Mouse (Mus musculus): ENCODE measurements at regions not wholly inside any gene's neighbourhood (a gene's known extent, or its start where the extent isn't known, plus 50 kb on each side); places are given as distances from the start of the nearest gene placed in this dataset.
"Not testable (repeated sequence)": the region's sequence is repeated elsewhere in the genome, so short reads cannot be mapped to it uniquely, and the experiment has no call there.

DNA sequence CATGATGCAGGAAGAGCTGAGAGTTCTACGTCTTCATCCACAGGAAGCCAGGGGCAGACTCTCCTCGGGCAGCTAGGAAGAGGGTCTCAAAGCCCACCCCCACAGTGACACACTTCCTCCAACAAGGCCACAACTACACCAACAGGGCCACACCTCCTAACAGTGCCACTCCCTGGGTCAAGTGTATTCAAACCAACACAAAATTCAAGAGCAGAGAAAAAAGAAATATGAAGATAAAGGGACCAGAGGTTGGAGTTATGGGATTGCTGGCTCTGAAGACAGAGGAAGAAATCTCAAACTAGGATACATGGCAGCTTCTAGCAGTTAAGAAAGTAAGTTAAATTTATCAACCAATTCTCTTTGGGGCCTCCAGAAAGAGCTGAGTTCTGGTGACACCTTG, 90.7 kb upstream of the Cpsf6 start:
- Histone ChIP-seq H3K36me3 (replicated peaks) (no peaks in the 10 kb centered on the region), H3K9me3 (peaks cover 8% of the 10 kb centered on the region; the same call in 1 of the 2 replicates), H3K27me3 (ENCODE audit: poor library complexity, severe bottlenecking) (no peaks in the 10 kb centered on the region), H3K27ac (no peak overlapping the region), H3K4me1 (peaks cover 17% of the 10 kb centered on the region), H3K4me3 (no peak overlapping the region)
- WGBS, result 87% methylated on average over 2 of the region's 2 CpGs
- no peak for DNase-seq (ENCODE audit: extremely low spot score, low spot score)

DNA sequence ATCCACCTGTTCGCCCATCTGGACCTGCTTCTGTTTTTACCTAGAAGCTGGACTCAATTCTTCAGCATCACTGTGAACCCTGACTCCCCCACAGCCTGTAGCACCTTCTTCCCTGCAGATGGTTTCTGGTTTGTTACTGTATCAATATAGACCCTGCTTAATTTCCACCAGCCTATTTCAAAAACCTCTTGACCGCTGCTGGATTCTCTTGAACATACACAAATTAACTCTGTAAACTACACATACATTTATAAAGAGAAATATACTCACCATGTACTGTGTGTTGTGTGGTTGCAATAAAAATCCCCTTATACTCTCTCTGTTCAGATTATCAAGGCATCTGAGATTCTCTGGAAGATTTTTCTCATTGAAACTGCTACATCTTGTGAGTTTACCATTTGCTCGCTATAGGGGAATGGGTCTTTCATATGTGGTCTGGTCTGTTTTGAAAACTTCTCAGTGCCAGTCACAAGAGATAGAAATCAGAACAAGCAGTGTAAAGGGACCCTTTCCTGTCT, 89.8 kb upstream of the Cpsf6 start:
- no peak overlapping the region for H3K27ac ChIP-seq
- peaks cover 8% of the 10 kb centered on the region; the same call in 1 of the 2 replicates for H3K9me3 ChIP-seq
- peaks cover 17% of the 10 kb centered on the region for H3K4me1 ChIP-seq
- H3K27me3 ChIP-seq (ENCODE audit: poor library complexity, severe bottlenecking), result no peaks in the 10 kb centered on the region
- no peak for DNase-seq (ENCODE audit: extremely low spot score, low spot score)
- H3K36me3 ChIP-seq (replicated peaks), result no peaks in the 10 kb centered on the region
- 94% methylated on average over 3 of the region's 3 CpGs for WGBS
- H3K4me3 ChIP-seq, result no peak overlapping the region

DNA sequence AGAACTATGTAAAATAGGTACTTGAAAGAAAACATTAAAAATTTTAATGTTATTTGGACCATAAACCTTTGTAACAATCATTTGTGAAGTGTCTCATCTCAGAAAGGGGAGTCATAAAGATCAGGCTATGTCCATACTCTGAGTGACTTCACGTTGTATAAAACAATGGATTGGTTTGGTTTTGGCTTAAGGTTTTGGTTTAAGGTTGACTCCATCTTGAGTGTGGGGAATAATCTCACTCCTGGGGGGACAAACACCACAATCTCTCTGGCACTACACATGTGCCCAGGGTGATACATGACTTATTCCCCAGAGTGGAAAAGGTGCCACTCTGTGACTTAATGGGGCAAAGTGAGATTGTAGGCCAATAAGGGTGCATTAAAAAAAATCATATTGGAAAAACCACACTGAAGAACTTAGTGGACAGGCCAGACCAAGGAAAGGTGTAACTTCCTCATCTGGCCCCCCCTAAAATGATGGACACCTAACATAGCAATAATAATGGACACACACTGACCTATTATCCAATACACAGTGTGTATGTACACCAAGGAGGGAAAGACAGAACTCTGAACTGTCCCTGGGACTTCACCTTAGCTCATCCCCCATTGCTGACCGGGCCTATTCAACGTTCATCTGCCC, 89.2 kb upstream of the Cpsf6 start:
- no peak for DNase-seq (ENCODE audit: extremely low spot score, low spot score)
- H3K36me3 ChIP-seq (replicated peaks), result no peaks in the 10 kb centered on the region

DNA sequence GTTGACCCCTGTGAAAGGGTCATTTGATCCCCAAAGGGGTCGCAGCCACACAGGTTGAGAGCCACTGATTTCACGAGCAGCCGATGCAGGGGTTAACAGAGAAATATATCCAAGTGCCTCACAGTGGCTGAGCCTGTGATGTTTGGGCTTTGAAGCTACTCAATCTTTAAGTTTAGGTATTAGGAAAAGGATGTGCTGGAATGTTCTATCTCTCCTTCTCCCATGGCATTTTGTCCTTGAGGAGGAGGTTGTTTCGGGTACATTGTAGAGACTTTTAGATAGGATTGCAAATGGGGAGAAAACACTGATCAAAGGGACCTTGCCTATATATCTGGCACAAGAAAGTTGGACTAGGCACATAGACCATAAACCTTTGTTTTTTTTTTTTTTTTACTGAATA, 88.6 kb upstream of the Cpsf6 start:
- Histone ChIP-seq H3K9me3 (no peaks in the 10 kb centered on the region), H3K27me3 (ENCODE audit: poor library complexity, severe bottlenecking) (no peaks in the 10 kb centered on the region), H3K36me3 (replicated peaks) (no peaks in the 10 kb centered on the region), H3K27ac (no peak overlapping the region), H3K4me1 (peaks cover 17% of the 10 kb centered on the region), H3K4me3 (no peak overlapping the region)
- no peak for DNase-seq (ENCODE audit: extremely low spot score, low spot score)
- WGBS, result 84% methylated on average over 4 of the region's 4 CpGs

More for the DNA sequence above, 89.2 kb upstream of the Cpsf6 start:
- Histone ChIP-seq H3K27ac (no peak overlapping the region), H3K27me3 (ENCODE audit: poor library complexity, severe bottlenecking) (no peaks in the 10 kb centered on the region), H3K4me1 (peaks cover 17% of the 10 kb centered on the region), H3K4me3 (no peak overlapping the region), H3K9me3 (peaks cover 5% of the 10 kb centered on the region; the same call in 1 of the 2 replicates)
- 94% methylated on average over 3 of the region's 3 CpGs for WGBS

DNA sequence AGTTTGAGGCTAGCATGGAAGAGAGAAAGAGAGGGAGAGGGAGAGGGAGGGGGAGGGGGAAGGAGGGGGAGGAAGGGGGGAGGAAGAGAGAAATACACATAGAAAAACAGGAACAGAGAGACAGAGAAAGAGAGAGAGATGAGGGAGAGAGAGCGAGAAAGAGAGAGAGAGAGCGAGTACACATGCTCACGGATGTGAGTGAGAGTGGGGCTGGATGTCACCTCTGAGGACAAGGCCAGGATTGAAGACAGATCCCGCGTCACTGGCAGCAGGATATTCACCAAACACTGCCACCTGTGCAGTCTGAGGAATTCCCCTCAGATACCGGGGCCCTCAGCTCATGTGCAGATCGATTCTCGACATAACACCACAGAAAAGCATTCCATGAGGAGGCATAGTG, 87.3 kb upstream of the Cpsf6 start:
- H3K27me3 ChIP-seq (ENCODE audit: poor library complexity, severe bottlenecking), result no peaks in the 10 kb centered on the region
- H3K9me3 ChIP-seq, result no peaks in the 10 kb centered on the region
- H3K36me3 ChIP-seq (replicated peaks), result no peaks in the 10 kb centered on the region
- peaks cover 14% of the 10 kb centered on the region for H3K4me1 ChIP-seq
- WGBS, result 94% methylated on average over 8 of the region's 8 CpGs
- H3K4me3 ChIP-seq, result no peak overlapping the region
- DNase-seq (ENCODE audit: extremely low spot score, low spot score), result no peak
- no peak overlapping the region for H3K27ac ChIP-seq

DNA sequence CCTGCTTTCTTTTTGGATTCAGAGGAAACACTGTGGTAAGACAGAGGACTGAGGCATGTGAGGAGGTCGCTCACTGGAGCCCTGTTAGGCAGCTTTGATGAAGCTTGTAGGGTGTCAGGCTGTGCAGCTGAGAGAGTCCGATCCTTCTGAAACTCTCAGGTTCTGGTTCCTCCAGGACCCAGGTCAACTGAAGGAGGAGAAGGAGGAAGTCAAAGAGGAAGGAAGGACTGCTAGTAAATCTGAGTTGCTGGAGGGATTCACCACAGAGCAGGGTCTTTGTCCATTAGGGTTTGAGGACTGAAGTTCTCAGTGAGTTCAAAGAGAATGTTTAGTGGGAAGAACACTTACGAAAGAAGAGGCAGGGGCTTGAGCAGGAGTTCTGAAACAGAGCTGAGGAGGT, 86.6 kb upstream of the Cpsf6 start:
- Histone ChIP-seq H3K4me3 (no peak overlapping the region), H3K4me1 (peaks cover 6% of the 10 kb centered on the region), H3K36me3 (replicated peaks) (no peaks in the 10 kb centered on the region), H3K27ac (no peak overlapping the region), H3K9me3 (no peaks in the 10 kb centered on the region), H3K27me3 (ENCODE audit: poor library complexity, severe bottlenecking) (no peaks in the 10 kb centered on the region)
- DNase-seq (ENCODE audit: extremely low spot score, low spot score), result no peak
- WGBS, result 82% methylated on average over 3 of the region's 3 CpGs

DNA sequence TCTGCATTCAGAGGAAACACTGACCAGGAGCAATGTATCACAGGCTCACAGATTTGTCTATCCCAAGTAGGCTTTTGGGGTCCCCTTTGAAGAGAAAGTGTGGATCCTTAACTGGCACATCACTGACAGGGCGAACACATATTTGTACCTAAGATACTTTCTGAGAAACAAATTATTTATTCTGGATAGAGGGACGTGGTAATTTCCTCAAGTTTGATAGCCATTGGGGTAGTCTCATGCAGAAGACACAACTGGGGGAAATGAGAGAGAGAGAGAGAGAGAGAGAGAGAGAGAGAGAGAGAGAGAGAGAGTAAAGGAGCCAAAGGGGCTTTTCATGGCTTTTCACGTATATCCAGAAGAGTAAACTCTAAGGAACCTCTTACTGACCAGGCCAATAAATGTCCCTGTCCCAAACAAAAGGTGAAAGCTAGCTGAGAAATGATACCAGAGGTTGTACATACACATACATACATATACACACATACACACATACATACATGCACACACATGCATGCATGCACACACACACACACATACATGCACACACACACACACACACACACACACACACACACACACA, 85.9 kb upstream of the Cpsf6 start:
- Histone ChIP-seq H3K36me3 (replicated peaks) (no peaks in the 10 kb centered on the region), H3K27me3 (ENCODE audit: poor library complexity, severe bottlenecking) (no peaks in the 10 kb centered on the region), H3K4me3 (no peak overlapping the region), H3K27ac (no peak overlapping the region), H3K4me1 (no peaks in the 10 kb centered on the region; the same call in 1 of the 2 replicates), H3K9me3 (no peaks in the 10 kb centered on the region)
- 79% methylated on average over 3 of the region's 3 CpGs for WGBS
- no peak for DNase-seq (ENCODE audit: extremely low spot score, low spot score)

DNA sequence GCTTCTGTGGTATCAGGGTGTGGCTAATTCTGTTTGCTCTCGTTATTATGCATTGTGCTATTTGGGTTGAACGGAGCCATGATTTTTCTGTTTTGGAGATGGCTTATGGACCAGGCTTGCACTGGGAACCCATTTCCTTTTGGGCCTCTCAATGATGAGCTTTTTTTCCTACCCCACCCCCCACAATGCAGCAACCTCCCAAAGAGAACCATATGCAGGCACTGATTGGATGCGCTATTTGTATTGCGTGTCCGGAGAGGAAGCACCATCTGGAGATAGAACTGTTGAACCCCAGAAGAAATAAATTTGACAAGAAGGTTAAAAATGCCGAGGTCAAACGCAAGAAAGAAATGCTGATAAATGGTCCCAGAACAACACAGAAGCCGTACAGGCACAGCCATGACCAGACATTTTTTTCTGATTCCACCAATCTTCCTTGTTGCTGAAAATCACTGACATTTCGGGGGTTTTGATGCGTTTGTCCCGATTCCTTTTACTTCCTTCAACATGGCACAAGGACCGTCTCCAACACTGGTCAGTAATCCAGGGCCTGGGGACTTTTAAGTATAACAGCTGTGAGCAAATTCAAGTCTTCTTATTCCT, 85.3 kb upstream of the Cpsf6 start:
- no peak overlapping the region for H3K4me3 ChIP-seq
- no peak overlapping the region for H3K27ac ChIP-seq
- no peaks in the 10 kb centered on the region for H3K9me3 ChIP-seq
- no peaks in the 10 kb centered on the region for H3K27me3 ChIP-seq (ENCODE audit: poor library complexity, severe bottlenecking)
- H3K4me1 ChIP-seq, result no peaks in the 10 kb centered on the region; the same call in 1 of the 2 replicates
- DNase-seq (ENCODE audit: extremely low spot score, low spot score), result no peak
- WGBS, result 88% methylated on average over 12 of the region's 12 CpGs
- H3K36me3 ChIP-seq (replicated peaks), result no peaks in the 10 kb centered on the region

DNA sequence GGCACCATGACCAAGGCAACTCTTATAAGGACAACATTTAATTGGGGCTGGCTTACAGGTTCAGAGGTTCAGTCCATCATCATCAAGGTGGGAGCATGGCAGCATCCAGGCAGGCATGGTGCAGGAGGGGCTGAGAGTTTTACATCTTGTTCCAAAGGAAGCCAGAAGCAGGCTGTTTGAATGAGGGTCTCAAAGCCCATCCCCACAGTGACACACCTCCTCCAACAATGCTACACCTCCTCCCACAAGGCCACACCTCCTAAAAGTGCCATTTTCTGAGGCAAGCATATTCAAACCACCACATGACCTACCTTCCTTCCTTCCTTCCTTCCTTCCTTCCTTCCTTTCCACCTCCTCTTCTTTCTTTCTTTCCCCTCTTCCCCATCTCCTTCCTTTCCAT, 84.5 kb upstream of the Cpsf6 start:
- not testable (repeated sequence) for DNase-seq (ENCODE audit: extremely low spot score, low spot score); H3K36me3 ChIP-seq (replicated peaks); H3K9me3 ChIP-seq; H3K4me1 ChIP-seq; H3K27ac ChIP-seq; H3K4me3 ChIP-seq; H3K27me3 ChIP-seq (ENCODE audit: poor library complexity, severe bottlenecking)

DNA sequence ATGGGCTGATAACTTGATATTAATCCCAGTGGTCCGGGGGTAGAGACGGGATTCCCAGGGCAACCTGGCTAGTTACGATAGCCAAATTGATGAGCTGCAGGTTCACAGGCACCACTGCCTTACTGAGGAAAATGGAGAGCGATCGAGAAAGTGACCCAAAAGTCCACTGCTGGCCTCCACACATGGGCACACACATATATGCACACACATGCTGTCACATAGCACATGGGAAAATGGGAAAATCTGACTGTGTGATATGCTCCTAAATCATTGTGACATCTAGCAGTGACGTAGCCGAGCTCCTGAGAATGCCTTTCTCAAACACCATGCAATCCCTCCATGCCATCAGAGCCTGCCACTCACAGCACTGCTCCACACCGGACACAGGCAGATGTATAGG, 83.8 kb upstream of the Cpsf6 start:
- H3K4me3 ChIP-seq, result no peak overlapping the region
- no peaks in the 10 kb centered on the region for H3K27me3 ChIP-seq (ENCODE audit: poor library complexity, severe bottlenecking)
- H3K4me1 ChIP-seq, result no peaks in the 10 kb centered on the region; the same call in 1 of the 2 replicates
- no peak for DNase-seq (ENCODE audit: extremely low spot score, low spot score)
- H3K9me3 ChIP-seq, result no peaks in the 10 kb centered on the region
- no peaks in the 10 kb centered on the region for H3K36me3 ChIP-seq (replicated peaks)
- no peak overlapping the region for H3K27ac ChIP-seq
- 92% methylated on average over 8 of the region's 8 CpGs for WGBS

DNA sequence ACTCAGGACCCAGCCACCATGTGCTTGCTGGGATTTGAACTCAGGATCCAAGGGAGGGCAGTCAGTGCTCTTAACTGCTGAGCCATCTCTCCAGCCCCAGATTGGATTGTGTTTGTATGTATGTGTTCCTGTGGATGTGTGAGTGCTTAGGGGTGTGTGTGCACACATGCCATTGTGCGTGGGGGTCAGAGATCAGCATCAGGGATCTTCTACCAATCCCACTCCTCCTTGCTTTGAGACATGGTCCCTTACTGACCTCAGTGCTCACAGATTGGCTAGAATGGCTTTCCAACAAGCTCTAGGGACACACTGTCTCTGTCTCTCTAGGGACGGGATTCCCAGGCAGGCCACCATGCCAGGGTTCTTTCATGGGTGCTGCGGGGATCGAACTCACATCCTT, 83.1 kb upstream of the Cpsf6 start:
- Histone ChIP-seq H3K4me3 (no peak overlapping the region), H3K4me1 (peaks cover 3% of the 10 kb centered on the region), H3K27me3 (ENCODE audit: poor library complexity, severe bottlenecking) (no peaks in the 10 kb centered on the region), H3K9me3 (no peaks in the 10 kb centered on the region), H3K27ac (no peak overlapping the region), H3K36me3 (replicated peaks) (no peaks in the 10 kb centered on the region)
- no peak for DNase-seq (ENCODE audit: extremely low spot score, low spot score)
- 93% methylated on average over 4 of the region's 4 CpGs for WGBS

DNA sequence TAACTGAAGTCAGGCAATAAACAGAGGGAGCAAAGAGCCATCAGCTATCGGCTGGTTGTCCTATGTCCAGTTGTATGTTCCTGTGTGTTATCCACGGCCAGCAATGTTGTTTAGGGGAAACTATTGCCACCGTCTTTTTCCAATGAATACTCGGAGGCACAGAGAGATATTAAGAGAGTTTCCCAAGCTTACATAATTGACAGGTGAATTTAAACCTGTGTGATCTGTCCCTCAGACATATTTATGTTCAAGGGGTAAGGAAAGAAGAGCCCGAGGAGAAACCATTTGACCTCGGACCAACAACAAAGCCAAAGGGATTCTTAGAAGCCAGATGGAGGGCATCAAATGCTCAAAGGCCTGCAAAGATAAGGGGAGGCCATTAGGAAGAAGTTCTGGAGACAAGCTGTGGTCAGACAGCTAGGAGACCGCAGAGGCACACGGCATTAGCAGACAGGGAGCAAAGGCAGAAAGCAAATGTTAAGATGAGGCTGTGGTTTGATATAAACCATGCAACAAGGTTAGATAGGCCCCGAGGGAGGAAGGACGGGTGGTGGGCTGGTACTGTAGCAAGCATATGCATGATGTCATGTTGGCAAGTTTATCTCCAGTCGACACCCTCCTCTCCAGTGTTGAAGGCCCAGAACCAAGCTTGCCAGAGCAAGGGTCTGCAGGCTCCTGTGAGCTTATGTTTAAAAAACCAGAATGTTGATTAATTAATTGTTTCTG, 82.1 kb upstream of the Cpsf6 start:
- peaks cover 3% of the 10 kb centered on the region; the same call in 1 of the 2 replicates for H3K27me3 ChIP-seq (ENCODE audit: poor library complexity, severe bottlenecking)
- H3K4me1 ChIP-seq, result peaks cover 13% of the 10 kb centered on the region
- no peak overlapping the region for H3K27ac ChIP-seq
- no peak for DNase-seq (ENCODE audit: extremely low spot score, low spot score)
- H3K4me3 ChIP-seq, result no peak overlapping the region
- WGBS, result 92% methylated on average over 11 of the region's 11 CpGs
- no peaks in the 10 kb centered on the region for H3K9me3 ChIP-seq
- no peaks in the 10 kb centered on the region for H3K36me3 ChIP-seq (replicated peaks)

DNA sequence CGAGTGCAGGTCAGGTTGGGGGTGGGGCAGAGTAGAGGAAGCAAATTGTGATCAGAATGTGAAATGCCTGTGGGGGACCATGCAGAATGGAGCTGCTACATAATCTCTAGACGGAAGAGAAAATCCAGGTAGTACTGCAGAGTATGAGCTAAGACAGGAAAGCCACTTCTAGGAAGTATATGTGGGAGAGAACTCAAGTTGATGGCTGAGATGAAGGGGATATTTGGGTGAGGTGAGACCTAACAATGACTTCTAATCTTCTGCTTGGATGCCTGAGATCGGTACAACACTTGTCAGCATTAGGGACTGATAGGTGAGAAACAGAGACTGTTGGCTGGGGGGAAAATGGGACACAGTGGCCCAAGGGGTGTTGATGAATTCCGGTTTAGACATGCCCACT, 81.4 kb upstream of the Cpsf6 start:
- 84% methylated on average over 4 of the region's 4 CpGs for WGBS
- no peak for DNase-seq (ENCODE audit: extremely low spot score, low spot score)
- peaks cover 14% of the 10 kb centered on the region for H3K4me1 ChIP-seq
- no peak overlapping the region for H3K4me3 ChIP-seq
- H3K36me3 ChIP-seq (replicated peaks), result no peaks in the 10 kb centered on the region
- no peak overlapping the region for H3K27ac ChIP-seq
- H3K27me3 ChIP-seq (ENCODE audit: poor library complexity, severe bottlenecking), result peaks cover 9% of the 10 kb centered on the region; the same call in 1 of the 2 replicates
- no peaks in the 10 kb centered on the region for H3K9me3 ChIP-seq
